Mouse (Mus musculus) C2C12 (cell line): ENCODE data around the gene Tmprss6.
A peak's percentile ranks its signal among the peaks of the same experiment; 100 is the strongest.

Source experiments
- CTCF ChIP-seq: IDR thresholded peaks from one replicate; pipeline ENCODE4 v1.5.1; 2011; ENCODE audit not compliant: control insufficient read depth, insufficient read depth, insufficient read length
- USF1 ChIP-seq: IDR thresholded peaks from one replicate; pipeline ENCODE4 v1.6.1; 2011; ENCODE audit warnings: low read depth, mild to moderate bottlenecking, control low read depth, moderate library complexity

- TF ChIP-seq CTCF (no peak), USF1 (peak; percentile 24)
Measured at GRCm38 (mm10) chr15:78435681-78436080, 32.8 kb downstream of the Tmprss6 start.
